Mouse (Mus musculus) liver, adult 2 months (tissue): ENCODE results near the gene Rgs8.

Experiments used
- CTCF ChIP-seq: fragments of 200-500 bp; IDR thresholded peaks from 2 replicates; pipeline ENCODE4 v1.5.1; 2011; ENCODE audit warnings: low read depth, low read length, control low read depth
- POLR2A ChIP-seq: fragments of 200-500 bp; IDR thresholded peaks from 2 replicates; pipeline ENCODE4 v1.6.1; 2011; ENCODE audit warnings: low read length, control low read depth; ENCODE audit not compliant: insufficient read depth; ENCODE audit errors: extremely low read depth

DNA sequence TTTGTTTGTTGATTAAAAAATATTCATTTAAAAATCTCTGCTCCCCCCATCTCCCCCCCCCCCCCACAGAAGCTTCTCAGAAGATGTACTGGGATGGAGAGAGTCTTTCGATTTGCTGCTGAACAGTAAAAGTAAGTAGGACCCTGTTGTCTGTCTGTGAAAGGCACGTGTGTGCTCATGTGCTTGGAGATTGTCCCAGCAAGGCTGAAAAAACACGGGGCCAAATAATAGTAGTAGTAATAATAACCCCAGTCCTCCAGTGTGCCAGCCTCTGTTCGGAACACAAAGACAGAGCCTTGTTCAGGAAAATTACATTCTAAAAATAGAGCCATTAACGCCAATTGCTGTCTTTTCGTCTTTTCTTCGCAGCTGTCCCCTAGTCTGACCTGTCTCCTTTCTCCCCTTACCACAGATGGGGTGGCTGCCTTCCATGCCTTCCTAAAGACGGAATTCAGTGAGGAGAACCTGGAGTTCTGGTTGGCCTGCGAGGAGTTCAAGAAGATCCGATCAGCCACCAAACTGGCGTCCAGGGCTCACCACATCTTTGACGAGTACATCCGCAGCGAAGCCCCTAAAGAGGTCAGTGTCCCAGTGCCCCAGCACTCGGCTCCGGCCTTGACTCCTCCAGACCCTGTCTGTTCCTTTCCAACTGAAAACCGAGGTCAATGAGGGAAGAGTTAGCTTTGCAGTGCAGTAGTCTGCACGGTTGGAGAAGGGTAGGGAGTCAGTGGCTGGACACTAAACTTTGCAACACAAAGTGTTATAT is 88.9 kb downstream of the Rgs8 start:
- TF ChIP-seq POLR2A (no peak), CTCF (no peak)
